Mouse (Mus musculus) liver, adult 10 weeks (tissue): Measurements from ENCODE around the gene Anapc16. TPM values are rescaled to one million over a fixed set of nuclear protein-coding genes. Genes with fewer than 3 reads are reported as not detected.

ENCODE experiments used
- polyA plus RNA-seq: library from polyadenylated mRNA; stranded (reverse); fragments of 350-450 nt; fragmentation: Illumina TruSeq; extraction: RNeasy Lipid Tissue Mini Kit (QIAGEN cat#74804); gene quantifications from one replicate; pipeline ENCODE4 v1.2.3, GENCODE M21; 2014; ENCODE audit warnings: low read depth, low replicate concordance

The Anapc16 gene
- 20.3 TPM for polyA plus RNA-seq

GRCm38 (mm10) chr10:60002673-60003212 lies at the start of gene Anapc16, which contains the start of gene Ascc1:
Gene Anapc16 (minus strand): TSS chr10:60003135.
Gene Ascc1 (plus strand): TSS chr10:60002805.

GRCm38 (mm10) chr10:59951211-59952151 lies 51.5 kb downstream of the Anapc16 start, which contains the start of gene Ddit4:
Gene Ddit4 (minus strand): TSS chr10:59951834.

Other genes with a start within 250 kb of the Anapc16 start
- gene Dnajb12, start 123.6 kb downstream of the Anapc16 start, polyA plus RNA-seq: 8.3 TPM
- gene Ddit4, start 51.3 kb downstream of the Anapc16 start, polyA plus RNA-seq: 2.8 TPM
- 6.9 TPM for gene Ascc1, start 330 bp downstream of the Anapc16 start, polyA plus RNA-seq
- gene Spock2, start 103.1 kb upstream of the Anapc16 start, polyA plus RNA-seq: 0.19 TPM
- 0.19 TPM for gene Chst3, start 216.1 kb upstream of the Anapc16 start, polyA plus RNA-seq